Mouse (Mus musculus) lung, postnatal 14 days (tissue): ENCODE measurements around the gene Psma2.

Source experiments
- DNase-seq: peaks from one replicate; pipeline ENCODE4 v3.0.0; 2021

Psma2 gene

GRCm38 (mm10) chr13:14612926-14613529, at the start of gene Psma2, which contains the start of gene Mrpl32:
Gene Psma2, plus strand, starts transcription at chr13:14613240.
Gene Mrpl32, minus strand, starts transcription at chr13:14613165.
- peak; percentile 96 for DNase-seq

- no peak for DNase-seq
Measured at GRCm38 (mm10) chr13:14574128-14574527, 38.9 kb upstream of the Psma2 start.

- no peak for DNase-seq
Measured at GRCm38 (mm10) chr13:14580392-14580791, 32.6 kb upstream of the Psma2 start.

- no peak for DNase-seq
Measured at GRCm38 (mm10) chr13:14602744-14603143, 10.3 kb upstream of the Psma2 start.

DNA sequence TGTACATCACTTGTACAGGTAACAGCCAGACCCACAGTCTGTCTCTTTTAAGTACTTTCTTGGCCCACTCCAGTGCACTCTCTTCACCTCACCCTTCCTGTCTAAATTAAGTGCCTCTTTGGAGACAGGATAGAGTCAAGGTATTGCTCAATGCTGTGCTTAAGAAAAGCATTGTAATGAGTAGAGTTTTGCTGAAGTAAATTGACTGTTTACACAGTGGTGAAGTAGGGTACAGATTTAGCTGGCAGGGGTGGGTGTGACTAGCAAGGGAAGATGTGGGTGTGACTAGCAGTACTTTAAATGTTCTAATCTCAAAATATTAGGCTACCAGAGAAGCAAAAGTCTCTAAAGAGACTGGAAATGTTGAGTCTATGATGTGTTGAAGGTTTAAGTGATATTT, 5.4 kb upstream of the Psma2 start:
- no peak for DNase-seq

- DNase-seq = no peak
Measured at GRCm38 (mm10) chr13:14612463-14612862, 577 bp upstream of the Psma2 start.

- DNase-seq = no peak
Measured at GRCm38 (mm10) chr13:14613553-14613952, 513 bp downstream of the Psma2 start.

DNA sequence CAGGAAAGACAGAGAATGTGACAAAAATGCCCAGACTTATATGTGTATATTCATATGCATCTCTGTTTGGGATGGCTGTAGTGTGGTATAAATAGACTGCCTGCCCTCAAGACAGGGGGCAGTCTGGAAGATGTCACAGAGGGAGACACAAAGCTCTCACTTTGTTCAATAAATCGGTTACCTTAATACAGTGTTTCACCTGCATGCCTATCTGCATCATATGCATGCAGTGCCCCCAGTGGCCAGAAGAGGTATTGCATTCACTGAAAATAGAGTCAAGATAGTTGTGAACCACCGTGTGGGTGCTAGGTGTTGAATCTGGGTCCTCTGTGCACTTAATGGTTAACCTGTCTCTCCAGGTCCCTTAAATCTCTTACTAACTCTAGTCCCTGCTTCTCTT, 5.7 kb downstream of the Psma2 start:
- peak; percentile 78 for DNase-seq

DNA sequence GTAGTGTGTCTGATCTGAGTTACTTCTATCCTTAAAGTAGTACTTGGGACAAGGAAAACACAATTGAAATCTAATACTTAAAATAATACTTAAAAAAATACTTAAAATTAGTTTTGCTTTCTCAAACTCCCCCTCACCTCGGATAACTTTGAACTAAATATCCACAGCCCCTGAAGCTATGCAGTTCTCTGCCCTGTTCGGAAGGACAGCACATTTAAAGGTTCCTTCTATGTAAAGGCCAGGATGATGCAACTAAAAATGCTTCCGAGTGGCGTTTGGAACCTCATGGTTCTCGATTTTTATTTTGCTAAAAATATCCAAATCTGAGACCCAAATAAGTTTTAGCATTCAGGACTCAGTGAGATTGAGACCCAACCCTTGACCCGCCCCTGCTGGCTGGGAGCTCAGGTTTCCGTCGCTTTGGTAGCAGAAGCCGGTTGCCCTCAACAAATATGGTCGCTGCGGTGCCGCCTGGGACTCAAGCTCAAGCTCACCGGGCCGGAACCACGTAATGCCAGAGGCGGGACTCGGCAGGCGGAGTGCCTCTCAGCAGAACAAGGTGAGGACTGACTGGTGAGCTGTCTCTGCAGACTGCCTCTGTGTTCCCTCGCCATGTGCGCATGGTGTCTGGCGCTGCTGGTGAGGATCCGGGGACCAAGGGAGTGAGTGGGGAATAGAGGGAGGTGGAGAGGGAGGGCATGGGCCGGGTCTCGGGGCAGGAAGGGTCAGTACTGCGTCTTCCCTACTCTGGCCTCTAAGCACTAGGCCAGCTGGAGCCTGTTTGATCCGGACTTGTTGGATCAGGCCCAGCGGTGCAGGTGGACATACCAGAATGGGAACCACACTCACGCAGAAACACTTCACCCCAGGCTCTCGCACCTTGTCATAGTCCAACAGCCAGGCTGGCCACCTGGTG, 16.9 kb downstream of the Psma2 start, which contains the start of gene AW209491:
AW209491 (plus strand) TSS at position 429 of the 916 bp plus-strand sequence.
- DNase-seq = peak; percentile 97

- DNase-seq = no peak
Measured at GRCm38 (mm10) chr13:14639998-14640397, 27.0 kb downstream of the Psma2 start.

DNA sequence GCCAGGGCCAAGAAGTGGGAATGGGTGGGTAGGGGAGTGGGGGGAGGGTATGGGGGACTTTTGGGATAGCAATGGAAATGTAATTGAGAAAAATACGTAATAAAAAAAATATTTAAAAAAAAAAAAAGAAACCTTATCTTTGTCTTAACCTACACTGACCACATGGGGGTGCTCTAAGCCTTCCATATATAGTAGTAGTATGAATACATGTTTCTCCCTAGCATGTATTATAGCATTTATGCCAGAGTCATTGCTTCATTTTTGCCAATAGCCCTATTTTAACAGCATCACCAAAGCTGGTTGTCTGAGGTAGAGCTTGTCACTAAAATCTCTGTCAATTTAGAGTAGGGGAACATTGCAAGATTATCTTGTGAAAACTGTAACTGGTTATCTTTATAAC, 36.3 kb downstream of the Psma2 start:
- peak; percentile 28 for DNase-seq

- DNase-seq = no peak
Measured at GRCm38 (mm10) chr13:14667107-14667506, 54.1 kb downstream of the Psma2 start.

DNA sequence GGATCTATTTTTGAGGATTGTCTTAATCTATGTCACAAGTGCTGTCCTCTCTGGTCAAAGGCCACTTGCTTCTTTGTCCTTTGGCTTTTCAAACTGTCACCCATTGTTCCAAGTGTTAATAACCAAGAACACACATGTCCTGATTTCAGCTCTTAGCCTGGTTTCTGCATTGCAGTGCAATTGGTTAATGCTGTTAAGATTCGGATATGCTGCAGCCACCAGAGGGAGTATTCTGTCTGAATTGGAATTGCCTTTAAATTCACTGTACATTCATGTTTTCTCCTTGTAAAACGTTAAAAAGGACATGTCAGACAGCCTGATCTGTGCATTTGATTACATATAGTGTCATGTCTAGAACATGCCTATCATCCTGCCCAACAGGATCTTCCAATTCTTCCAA, 57.3 kb downstream of the Psma2 start:
- peak; percentile 7 for DNase-seq

DNA sequence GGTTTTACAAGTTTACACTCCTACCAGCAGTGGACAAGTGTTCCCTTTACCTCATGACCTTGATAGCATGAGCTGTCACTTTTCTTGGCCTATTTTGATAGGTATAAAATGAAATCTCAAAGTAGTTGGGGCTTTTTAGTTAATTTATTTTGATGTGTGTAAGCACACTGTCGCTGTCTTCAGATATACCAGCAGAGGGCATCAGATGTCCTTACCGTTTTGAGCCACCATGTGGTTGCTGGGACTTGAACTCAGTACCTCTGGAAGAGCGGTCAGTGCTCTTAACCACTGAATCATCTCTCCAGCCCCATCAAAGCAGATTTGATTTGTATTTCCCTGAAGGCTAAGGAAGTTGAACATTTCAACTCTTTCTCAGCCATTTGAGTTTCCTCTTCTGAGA, 75.9 kb downstream of the Psma2 start:
- no peak for DNase-seq

DNA sequence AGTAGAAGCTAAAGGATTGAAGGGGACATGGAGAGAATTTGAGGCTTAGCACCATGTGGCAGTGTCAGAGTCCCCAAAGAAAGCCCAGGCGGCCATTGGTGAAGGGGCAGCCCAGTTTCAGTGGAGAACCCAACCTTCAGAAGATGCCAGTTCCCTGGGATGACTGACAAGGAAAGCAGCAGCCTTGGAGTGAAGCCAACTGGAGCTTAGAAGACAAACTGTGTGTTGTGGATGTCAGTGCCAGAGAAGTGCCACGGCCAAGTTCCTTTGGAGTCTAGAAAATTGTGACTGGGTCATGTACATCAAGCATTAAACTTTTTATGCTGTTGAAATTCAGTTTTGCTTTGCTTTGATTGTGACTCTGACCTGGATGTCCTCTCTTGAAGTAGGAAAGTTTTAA, 103.8 kb downstream of the Psma2 start:
- DNase-seq = no peak

DNA sequence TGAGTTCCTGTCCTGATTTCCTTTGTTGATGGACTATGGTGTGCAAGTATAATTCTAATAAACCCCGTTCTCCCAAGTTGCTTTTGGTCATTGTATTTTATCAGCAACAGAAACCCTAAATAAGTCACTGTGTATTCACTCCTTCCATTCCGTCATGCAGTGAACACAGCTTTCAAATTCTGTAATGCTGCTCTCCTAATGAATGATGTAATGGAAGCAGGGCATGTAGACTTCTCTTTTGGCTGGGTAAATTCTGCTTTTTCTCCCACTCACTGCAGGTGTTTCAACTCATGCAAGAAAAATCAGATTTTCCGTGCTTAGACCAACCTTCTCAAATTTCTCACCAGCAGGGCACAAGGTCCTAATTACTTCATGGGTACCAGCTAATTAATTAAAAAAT, 104.7 kb downstream of the Psma2 start:
- DNase-seq = no peak
